Mouse (Mus musculus) CH12.LX (cell line): Measurements from ENCODE around the gene Pex11b. TPM values are rescaled to one million over a fixed set of nuclear protein-coding genes. Genes with fewer than 3 reads are reported as not detected.
A peak's percentile ranks its signal among the peaks of the same experiment; 100 is the strongest.

Experiments
- DNase-seq: peaks from one replicate; pipeline ENCODE4 v3.0.0-alpha.2; 2013; ENCODE audit errors: extremely low read depth
- H3K27ac ChIP-seq: 2 replicates; pipeline ENCODE4 v1.5.1; 2012; ENCODE audit warnings: low read depth, mild to moderate bottlenecking, control low read depth, moderate library complexity; ENCODE audit not compliant: insufficient read depth
- H3K27me3 ChIP-seq: replicated peaks from 2 replicates; pipeline ENCODE3; 2012; ENCODE audit warnings: inconsistent platforms
- H3K36me3 ChIP-seq, 2 experiments: replicated peaks in 1 of 2; 2 replicates each; pipeline versions ENCODE3 to v1.6.1; 2012; ENCODE audit warnings: inconsistent platforms in 1 of 2, low read length in 1 of 2, mild to moderate bottlenecking in 1 of 2, mixed read lengths in 1 of 2, moderate library complexity in 1 of 2; ENCODE audit not compliant: control insufficient read depth in 1 of 2, insufficient read depth in 1 of 2
- H3K4me1 ChIP-seq, 2 experiments: 2 replicates each; pipeline ENCODE4 v1.6.1; 2012; ENCODE audit warnings: inconsistent platforms in 1 of 2, moderate library complexity in 1 of 2; ENCODE audit not compliant: insufficient read depth in 2 of 2, control insufficient read depth in 1 of 2
- H3K4me2 ChIP-seq: 2 replicates; pipeline ENCODE4 v1.6.1; 2012; ENCODE audit warnings: low read depth, mild to moderate bottlenecking, control low read depth; ENCODE audit not compliant: poor library complexity, insufficient read depth, severe bottlenecking
- H3K4me3 ChIP-seq, 3 experiments: fragments of 150-350 bp in 1 of 3; sonication (generic) in 1 of 3; replicated peaks in 1 of 3; 2 replicates each; pipeline versions ENCODE3 to v1.5.1; 2011 to 2012; ENCODE audit warnings: low read depth in 2 of 3, low read length in 2 of 3, mild to moderate bottlenecking in 2 of 3, moderate library complexity in 2 of 3, control low read depth in 1 of 3, improper control_type of control experiment in 1 of 3, inconsistent platforms in 1 of 3, mixed read lengths in 1 of 3; ENCODE audit not compliant: poor library complexity in 1 of 3
- H3K79me2 ChIP-seq: replicated peaks from 2 replicates; pipeline ENCODE4 v1.6.1; 2012; ENCODE audit warnings: mild to moderate bottlenecking, moderate library complexity; ENCODE audit not compliant: control insufficient read depth, poor library complexity, insufficient read depth, severe bottlenecking; ENCODE audit errors: extremely low read depth
- H3K9ac ChIP-seq: 2 replicates; pipeline ENCODE4 v1.6.1; 2012; ENCODE audit warnings: low read depth, mild to moderate bottlenecking, control low read depth, moderate library complexity; ENCODE audit not compliant: insufficient read depth
- H3K9me3 ChIP-seq: replicated peaks from 2 replicates; pipeline ENCODE3; 2012; ENCODE audit warnings: low read length, inconsistent platforms, mixed read lengths
- BHLHE40 ChIP-seq: IDR thresholded peaks from 2 replicates; pipeline ENCODE4 v1.6.1; 2011; ENCODE audit warnings: mild to moderate bottlenecking, low read depth, low read length, improper control_type of control experiment
- CHD1 ChIP-seq: IDR thresholded peaks from 2 replicates; pipeline ENCODE4 v1.6.1; 2012; ENCODE audit warnings: low read depth, low read length, improper control_type of control experiment, inconsistent platforms
- CHD2 ChIP-seq: IDR thresholded peaks from 2 replicates; pipeline ENCODE4 v1.6.1; 2011; ENCODE audit warnings: low read length, improper control_type of control experiment
- CTCF ChIP-seq, 2 experiments: IDR thresholded peaks in 1 of 2; conservative IDR thresholded peaks in 1 of 2; 2 replicates each; pipeline ENCODE4 v1.5.1; 2011 to 2012; ENCODE audit warnings: low read depth in 2 of 2, low read length in 2 of 2, improper control_type of control experiment in 1 of 2, inconsistent platforms in 1 of 2, mild to moderate bottlenecking in 1 of 2, moderate library complexity in 1 of 2
- E2F4 ChIP-seq: IDR thresholded peaks from 2 replicates; pipeline ENCODE4 v1.6.1; 2011; ENCODE audit warnings: low read depth, low read length, improper control_type of control experiment; ENCODE audit not compliant: insufficient replicate concordance
- ELF1 ChIP-seq: IDR thresholded peaks from 2 replicates; pipeline ENCODE4 v1.6.1; 2014; ENCODE audit warnings: low read depth, mild to moderate bottlenecking, inconsistent platforms, low read length, improper control_type of control experiment
- GABPA ChIP-seq: IDR thresholded peaks from 2 replicates; pipeline ENCODE4 v1.6.1; 2012; ENCODE audit warnings: low read depth, low read length, improper control_type of control experiment, inconsistent platforms; ENCODE audit not compliant: insufficient replicate concordance
- IRF4 ChIP-seq: IDR thresholded peaks from 2 replicates; pipeline ENCODE4 v1.6.1; 2014; ENCODE audit warnings: low read depth, mild to moderate bottlenecking, inconsistent platforms, low read length, improper control_type of control experiment
- KAT2A ChIP-seq: IDR thresholded peaks from 2 replicates; pipeline ENCODE4 v1.6.1; 2012; ENCODE audit warnings: low read length, improper control_type of control experiment, inconsistent platforms; ENCODE audit not compliant: insufficient replicate concordance
- MAFK ChIP-seq: IDR thresholded peaks from 2 replicates; pipeline ENCODE4 v1.6.1; 2011; ENCODE audit warnings: low read length, improper control_type of control experiment; ENCODE audit not compliant: insufficient replicate concordance
- MAX ChIP-seq: IDR thresholded peaks from 2 replicates; pipeline ENCODE4 v1.6.1; 2011; ENCODE audit warnings: low read length, improper control_type of control experiment
- MAZ ChIP-seq: IDR thresholded peaks from 2 replicates; pipeline ENCODE4 v1.6.1; 2012; ENCODE audit warnings: low read depth, mild to moderate bottlenecking, inconsistent platforms, low read length, improper control_type of control experiment, moderate library complexity
- MEF2A ChIP-seq: IDR thresholded peaks from 2 replicates; pipeline ENCODE4 v1.6.1; 2014; ENCODE audit warnings: low read depth, mild to moderate bottlenecking, inconsistent platforms, low read length, improper control_type of control experiment, borderline replicate concordance
- MXI1 ChIP-seq: IDR thresholded peaks from 2 replicates; pipeline ENCODE4 v1.6.1; 2011; ENCODE audit warnings: mild to moderate bottlenecking, low read depth, low read length, improper control_type of control experiment
- MYC ChIP-seq: IDR thresholded peaks from 2 replicates; pipeline ENCODE4 v1.6.1; 2011; ENCODE audit warnings: low read depth, mild to moderate bottlenecking, improper control_type of control experiment, low read length
- NELFE ChIP-seq: IDR thresholded peaks from 2 replicates; pipeline ENCODE4 v1.6.1; 2011; ENCODE audit warnings: low read depth, low read length, improper control_type of control experiment
- NRF1 ChIP-seq: IDR thresholded peaks from 2 replicates; pipeline ENCODE4 v1.6.1; 2014; ENCODE audit warnings: low read depth, mild to moderate bottlenecking, inconsistent platforms, low read length, improper control_type of control experiment, moderate library complexity
- PAX5 ChIP-seq: IDR thresholded peaks from 2 replicates; pipeline ENCODE4 v1.6.1; 2012; ENCODE audit warnings: low read length, inconsistent platforms, mixed read lengths
- RAD21 ChIP-seq: IDR thresholded peaks from 2 replicates; pipeline ENCODE4 v1.6.1; 2011; ENCODE audit warnings: low read depth, mild to moderate bottlenecking, low read length, improper control_type of control experiment, moderate library complexity
- RCOR1 ChIP-seq: conservative IDR thresholded peaks from 2 replicates; pipeline ENCODE4 v1.6.1; 2012; ENCODE audit warnings: low read depth, mild to moderate bottlenecking, inconsistent platforms, low read length, improper control_type of control experiment
- SIN3A ChIP-seq: IDR thresholded peaks from 2 replicates; pipeline ENCODE4 v1.6.1; 2012; ENCODE audit warnings: low read length, improper control_type of control experiment, inconsistent platforms
- SMC3 ChIP-seq: IDR thresholded peaks from 2 replicates; pipeline ENCODE4 v1.6.1; 2011; ENCODE audit warnings: low read depth, low read length, improper control_type of control experiment
- TCF12 ChIP-seq: IDR thresholded peaks from 2 replicates; pipeline ENCODE4 v1.6.1; 2014; ENCODE audit warnings: low read depth, mild to moderate bottlenecking, inconsistent platforms, low read length, improper control_type of control experiment
- UBTF ChIP-seq: IDR thresholded peaks from 2 replicates; pipeline ENCODE4 v1.6.1; 2012; ENCODE audit warnings: low read depth, mild to moderate bottlenecking, inconsistent platforms, low read length, improper control_type of control experiment, moderate library complexity
- USF1 ChIP-seq: IDR thresholded peaks from 2 replicates; pipeline ENCODE4 v1.6.1; 2014; ENCODE audit warnings: low read depth, mild to moderate bottlenecking, inconsistent platforms, low read length, improper control_type of control experiment
- USF2 ChIP-seq: conservative IDR thresholded peaks from 2 replicates; pipeline ENCODE4 v1.6.1; 2011; ENCODE audit warnings: low read depth, low read length, improper control_type of control experiment
- ZC3H11A ChIP-seq: IDR thresholded peaks from 2 replicates; pipeline ENCODE4 v1.6.1; 2012; ENCODE audit warnings: low read depth, mild to moderate bottlenecking, inconsistent platforms, low read length, improper control_type of control experiment
- ZKSCAN1 ChIP-seq: IDR thresholded peaks from 2 replicates; pipeline ENCODE4 v1.6.1; 2012; ENCODE audit warnings: low read depth, inconsistent platforms, low read length, improper control_type of control experiment, borderline replicate concordance
- ZMIZ1 ChIP-seq: IDR thresholded peaks from 2 replicates; pipeline ENCODE4 v1.6.1; 2012; ENCODE audit warnings: low read depth, mild to moderate bottlenecking, inconsistent platforms, low read length, improper control_type of control experiment
- ZNF384 ChIP-seq: IDR thresholded peaks from 2 replicates; pipeline ENCODE4 v1.6.1; 2012; ENCODE audit warnings: low read depth, low read length, improper control_type of control experiment, inconsistent platforms
- dilution Hi-C: fragments of 300-500 bp; cut with MboI; formaldehyde crosslinking; loops from 2 replicates; pipeline ENCODE4 v1.14.3; 2020; ENCODE audit warnings: low sequenced_read_pairs; ENCODE audit not compliant: extremely low pct_unique_long_range_greater_than_20kb, extremely low pct_ligation_motif_present
- in situ Hi-C: fragments of 300-500 bp; cut with MboI; formaldehyde crosslinking; loops from 3 replicates; pipeline ENCODE4 v1.14.3; 2019; ENCODE audit warnings: low sequenced_read_pairs, low pct_ligation_motif_present, low pct_unique_long_range_greater_than_20kb, mixed read lengths
- polyA plus RNA-seq: library from polyadenylated mRNA; unstranded; fragments of >175 nt; gene quantifications from 2 replicates; pipeline ENCODE4 v1.2.1, GENCODE M21; 2012; ENCODE audit warnings: low read depth; ENCODE audit not compliant: insufficient read length
- total RNA-seq, 2 experiments: library from RNA; depleted of rRNA; stranded (reverse); fragments of 300-350 nt in 1 of 2; fragments of >200 nt in 1 of 2; gene quantifications; 2 replicates each; pipeline ENCODE4 v1.2.3; 2012 to 2014

Pex11b gene
- total and polyA plus RNA-seq, 3 experiments: 23.4 to 33.1 (median 27.9) TPM

- Histone ChIP-seq H3K9me3 (no peaks in the 10 kb centered on the region), H3K4me1 (peaks cover 39 to 79% of the 10 kb centered on the region in 2 experiments), H3K79me2 (no peaks in the 10 kb centered on the region), H3K9ac (no peak overlapping the region), H3K4me2 (no peak overlapping the region), H3K36me3 (peaks cover 0 to 3% of the 10 kb centered on the region in 2 experiments), H3K4me3 (no peak overlapping the region), H3K27ac (no peak overlapping the region), H3K27me3 (no peaks in the 10 kb centered on the region)
- TF ChIP-seq BHLHE40 (no peak), GABPA (no peak), ZKSCAN1 (no peak), ZNF384 (no peak), USF1 (no peak), MAZ (no peak), NELFE (no peak), CHD2 (no peak), MXI1 (no peak), CTCF (conservative IDR thresholded peaks at IDR 0.05 in 1 of 2, IDR thresholded peaks at IDR 0.05 in 1 of 2; ENCODE audit: low read depth in 2 of 2, low read length in 2 of 2) (no peak), MAFK (no peak)
- no peak for DNase-seq
- dilution Hi-C loops: no loop called here
- in situ Hi-C loops: no loop called here
These were observed 43.3 kb downstream of the Pex11b start for GRCm38 (mm10) chr3:96678456-96678855.

GRCm38 (mm10) chr3:96679159-96679674, 44.0 kb downstream of the Pex11b start:
- no peaks in the 10 kb centered on the region for H3K27me3 ChIP-seq
- no peak overlapping the region for H3K4me3 ChIP-seq
- dilution Hi-C loops: no loop called here
- H3K9ac ChIP-seq: no peak overlapping the region; the same call in 1 of the 2 replicates
- no peak for DNase-seq
- no peaks in the 10 kb centered on the region for H3K9me3 ChIP-seq
- peaks cover 41 to 84% of the 10 kb centered on the region in 2 experiments for H3K4me1 ChIP-seq
- in situ Hi-C loops: no loop called here
- peaks cover 0 to 3% of the 10 kb centered on the region in 2 experiments for H3K36me3 ChIP-seq
- H3K79me2 ChIP-seq: no peaks in the 10 kb centered on the region
- peak overlapping the region; percentile 31; the same call in 1 of the 2 replicates for H3K27ac ChIP-seq
- H3K4me2 ChIP-seq: no peak overlapping the region
- TF ChIP-seq NELFE (no peak), ZNF384 (no peak), MXI1 (no peak), GABPA (no peak), CHD2 (no peak), E2F4 (no peak), MAFK (no peak), ZC3H11A (no peak), CTCF (conservative IDR thresholded peaks at IDR 0.05 in 1 of 2, IDR thresholded peaks at IDR 0.05 in 1 of 2; ENCODE audit: low read depth in 2 of 2, low read length in 2 of 2) (no peak), MAX (no peak), UBTF (no peak), MEF2A (no peak), PAX5 (no peak), NRF1 (no peak), ZMIZ1 (no peak), MAZ (no peak), IRF4 (peak; percentile 26; the same call in 1 of the 2 replicates), MYC (no peak), BHLHE40 (peak; percentile 25; the same call in 1 of the 2 replicates), RCOR1 (no peak), KAT2A (no peak), ELF1 (no peak), SIN3A (no peak), RAD21 (no peak), SMC3 (no peak), TCF12 (peak; percentile 44; the same call in 1 of the 2 replicates), USF2 (no peak), CHD1 (no peak)
